10 mouse cellular contexts compared by ENCODE assay signal in the genomic region with DNA sequence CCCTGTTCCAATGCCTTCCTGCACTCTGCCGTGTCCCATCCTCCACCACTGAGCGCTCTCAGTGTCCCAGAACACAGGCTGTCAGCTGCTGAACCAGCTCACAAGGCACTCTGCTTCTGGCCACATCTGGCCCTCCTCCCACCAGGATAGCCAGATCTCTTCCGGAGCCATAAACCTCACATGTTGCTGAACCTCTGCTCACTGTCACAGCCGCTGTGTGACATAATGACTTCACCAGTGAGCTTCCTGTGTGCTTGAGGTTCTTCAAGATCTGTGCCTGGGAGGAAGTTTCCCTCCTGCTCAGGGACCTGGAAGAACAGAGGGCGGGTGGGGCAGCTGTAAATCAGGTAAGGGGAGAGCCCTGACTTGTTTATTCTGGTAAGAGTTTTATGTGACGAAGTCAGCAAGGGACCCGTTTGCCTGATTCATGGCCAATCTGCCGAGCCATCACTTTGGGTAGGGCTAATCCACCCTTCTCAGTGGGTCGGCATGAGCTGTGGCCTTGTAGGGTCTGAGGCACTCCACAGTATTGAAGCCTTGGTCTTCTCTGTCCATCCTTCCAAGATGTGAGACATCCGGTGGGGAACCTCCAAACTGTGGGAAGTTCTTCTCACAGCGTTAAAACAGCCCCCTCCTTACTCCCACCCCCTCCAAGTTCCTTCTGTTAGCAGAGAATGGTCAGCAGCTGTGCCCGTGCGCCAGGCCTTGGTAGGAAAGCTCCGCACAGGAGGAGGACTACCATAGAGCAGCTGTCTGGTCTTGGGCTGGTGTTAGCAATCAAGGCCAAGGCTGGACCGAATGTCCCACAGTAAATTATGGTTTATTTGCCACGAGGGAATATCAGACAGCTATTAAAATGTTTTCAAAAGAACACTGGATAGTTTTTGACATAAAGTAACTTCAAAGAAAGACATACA. TPM values are rescaled to one million over a fixed set of nuclear protein-coding genes. Genes with fewer than 3 reads are reported as not detected.
DNase-seq lines count a peak whose midpoint lies in the region; ATAC-seq and TF ChIP-seq lines count a peak whose summit lies in the region.
"Had no signal": no experiment of that assay in that cellular context is flagged by ENCODE, and none has a peak within 500 bp of the region (broad histone marks: within the 10 kb centered on the region; RNA-seq: fewer than 3 reads in every experiment).

No protein-coding gene starts in this region.

- H3K27me3 ChIP-seq in thymus, adult 2 months (ENCODE audit: control insufficient read depth, insufficient read depth, low read length), result no peaks in the 10 kb centered on the region
- no peaks in the 10 kb centered on the region for H3K27me3 ChIP-seq in heart, postnatal 0 days (ENCODE audit: control insufficient read depth, insufficient read depth, low read length)

- DNase-seq in thymus, adult 2 months, result peak; percentile 6
- DNase-seq in thymus, adult 18-20 months, result no peak
- DNase-seq in heart, postnatal 0 days (ENCODE audit: low spot score), result no peak
- DNase-seq in kidney, postnatal 25 days, result peak; percentile 20 to 69
- no peak for DNase-seq in spleen, postnatal 10 days (ENCODE audit: low spot score in 2 of 2)
- DNase-seq in cerebellum, postnatal 10 days, result no peak
- no peak for DNase-seq in urinary bladder, adult 2 months (ENCODE audit: low spot score)

- H3K4me2 ChIP-seq in heart, postnatal 0 days (ENCODE audit: low read depth, low read length), result no peak overlapping the region

- H3K27ac ChIP-seq in thymus, adult 2 months (ENCODE audit: control insufficient read depth, insufficient read depth, low read length), result no peak overlapping the region
- no peak overlapping the region for H3K27ac ChIP-seq in heart, postnatal 0 days (ENCODE audit: low read depth)
- H3K27ac ChIP-seq: hindbrain, embryonic 10.5 days had no signal

- TF ChIP-seq CTCF in thymus, adult 2 months (IDR thresholded peaks at IDR 0.05; ENCODE audit: borderline replicate concordance, control insufficient read depth, extremely low read depth, insufficient read depth, low read length, poor library complexity), result no peak
- no peak for TF ChIP-seq CTCF in heart, postnatal 0 days (IDR thresholded peaks at IDR 0.05; ENCODE audit: low read depth)

- H3K9ac ChIP-seq in heart, postnatal 0 days (replicated peaks; ENCODE audit: low read depth, low read length), result no peak overlapping the region

- no peak for TF ChIP-seq POLR2A in thymus, adult 2 months (IDR thresholded peaks at IDR 0.05; ENCODE audit: control insufficient read depth, extremely low read depth, insufficient read depth, low read length, poor library complexity)

- H3K4me1 ChIP-seq in thymus, adult 2 months (replicated peaks; ENCODE audit: control insufficient read depth, insufficient read depth, low read length), result peaks cover 16% of the 10 kb centered on the region
- no peaks in the 10 kb centered on the region for H3K4me1 ChIP-seq in heart, postnatal 0 days (ENCODE audit: control insufficient read depth, insufficient read depth)

- H3K36me3 ChIP-seq in thymus, adult 2 months (ENCODE audit: control insufficient read depth, insufficient read depth, low read length), result no peaks in the 10 kb centered on the region
- H3K36me3 ChIP-seq in heart, postnatal 0 days (replicated peaks; ENCODE audit: control insufficient read depth, insufficient read depth, low read length), result no peaks in the 10 kb centered on the region
- H3K36me3 ChIP-seq: hindbrain, embryonic 10.5 days had no signal

- H3K9me3 ChIP-seq in heart, postnatal 0 days (replicated peaks; ENCODE audit: control insufficient read depth, low read length), result no peaks in the 10 kb centered on the region
- H3K9me3 ChIP-seq: hindbrain, embryonic 10.5 days had no signal

- H3K4me3 ChIP-seq in thymus, adult 2 months (ENCODE audit: control insufficient read depth, insufficient read depth, low read length), result no peak overlapping the region
- no peak overlapping the region for H3K4me3 ChIP-seq in heart, postnatal 0 days (ENCODE audit: low read depth, low read length)
- H3K4me3 ChIP-seq: hindbrain, embryonic 10.5 days had no signal

- peak; percentile 38 for ATAC-seq in heart, postnatal 0 days (ENCODE audit: insufficient read depth, low read depth)
- ATAC-seq in activated CD4-positive, CD25-positive, alpha-beta regulatory T cell, adult 4 months, result no peak
- ATAC-seq: midbrain, embryonic 16.5 days had no signal

- TF ChIP-seq EP300 in heart, postnatal 0 days (IDR thresholded peaks at IDR 0.05; ENCODE audit: low read depth), result no peak

- 40% methylated on average over 16 of the region's 16 CpGs for WGBS in thymus, adult 2 months
- 61% methylated on average over 16 of the region's 16 CpGs for WGBS in heart, postnatal 0 days

RNA-seq across cellular contexts. Expression of gene Pyroxd2, which starts 27.3 kb away (rescaled TPM):
- polyA plus RNA-seq in thymus, adult 2 months (2012; rRNA removed), result 4.5 and 6.2 TPM in 2 replicates
- total RNA-seq in heart, postnatal 0 days (2014; rRNA removed; ENCODE audit: low replicate concordance), result 1.1 and 3.7 TPM in 2 replicates
- 3.3 and 3.5 TPM in 2 replicates for polyA plus RNA-seq in heart, postnatal 0 days (2015; fragmentation: Nextera tagmentation; extraction: Ambion mirVana)
- polyA plus RNA-seq in activated CD4-positive, CD25-positive, alpha-beta regulatory T cell, adult 4 months (2017; shearing (Covaris generic)), result under 1 TPM in 1 of 2 experiments, not detected in 1; 0.19 TPM
- 7.2 and 9.0 TPM in 2 replicates for polyA plus RNA-seq in urinary bladder, adult 2 months (2012; rRNA removed)

RNA-seq across cellular contexts. Expression of gene Hps1, which starts 54.5 kb away (rescaled TPM):
- polyA plus RNA-seq in thymus, adult 2 months (2012; rRNA removed), result 46.2 and 49.5 TPM in 2 replicates
- total RNA-seq in heart, postnatal 0 days (2014; rRNA removed; ENCODE audit: low replicate concordance), result 6.6 and 9.4 TPM in 2 replicates
- 2.4 and 3.2 TPM in 2 replicates for polyA plus RNA-seq in heart, postnatal 0 days (2015; fragmentation: Nextera tagmentation; extraction: Ambion mirVana)
- 10 to 100 TPM; 11.5 to 15.7 TPM for polyA plus RNA-seq in activated CD4-positive, CD25-positive, alpha-beta regulatory T cell, adult 4 months (2017; shearing (Covaris generic))
- 21.4 and 24.3 TPM in 2 replicates for polyA plus RNA-seq in urinary bladder, adult 2 months (2012; rRNA removed)

Comparison
In these comparisons a context has a peak if more than half of its experiments do, and no peak if none do; other contexts are left out.
1. DNase-seq: peak in thymus, adult 2 months (single experiment) and kidney, postnatal 25 days (2 of 2); none in thymus, adult 18-20 months (0 of 2), heart, postnatal 0 days (single experiment), spleen, postnatal 10 days (0 of 2), cerebellum, postnatal 10 days (0 of 2) and urinary bladder, adult 2 months (single experiment).